Mouse (Mus musculus): ENCODE results near the gene Pmis2.

DNA sequence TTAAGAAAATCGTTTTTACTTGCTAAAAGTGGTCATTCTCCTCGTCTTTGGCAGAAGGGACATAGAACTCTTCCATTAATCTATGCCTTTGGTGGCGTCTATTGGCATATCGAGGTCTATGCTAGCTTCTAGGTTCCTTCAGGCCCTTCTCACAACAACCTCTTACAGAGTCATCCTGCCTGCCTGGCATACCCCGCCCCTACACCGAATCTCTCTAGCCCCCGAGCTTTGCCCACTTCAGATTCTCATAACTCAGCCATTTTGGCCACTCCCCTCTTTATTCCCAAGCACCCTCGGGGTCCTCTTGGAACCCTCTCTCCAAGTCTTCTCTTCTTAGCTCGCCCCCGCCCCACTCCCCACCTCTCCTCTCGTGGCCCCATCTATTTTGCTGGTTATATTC, 6.1 kb downstream of the Pmis2 start:
- TF ChIP-seq POLR2A (IDR thresholded peaks at IDR 0.05; ENCODE audit: borderline replicate concordance, extremely low read depth, low read depth, low read length) (no peak), CTCF (IDR thresholded peaks at IDR 0.05; ENCODE audit: insufficient read depth, low read length) (no peak)

Data from lung, adult 2 months (tissue).